Comparison of ENCODE assay signal across 8 mouse cellular contexts in the genomic region with DNA sequence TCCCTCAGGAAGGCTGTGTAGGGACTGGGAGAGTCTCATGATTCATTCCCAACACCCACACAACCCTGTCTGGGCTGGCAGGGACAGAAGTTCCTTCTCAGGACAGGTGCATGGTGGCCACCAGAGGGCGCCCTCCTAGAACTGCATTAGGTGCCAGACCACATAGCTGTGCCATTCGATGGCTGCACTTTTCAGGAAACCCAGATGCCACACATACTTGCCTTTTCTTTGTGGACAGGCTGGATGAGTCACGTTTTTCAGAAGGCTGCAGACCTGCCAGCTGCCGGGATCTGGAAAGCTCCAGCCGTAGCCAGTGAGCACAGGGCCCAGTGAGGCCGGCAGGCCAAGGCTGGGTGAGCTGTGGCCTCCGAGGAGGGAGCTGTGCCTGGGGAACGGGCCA.
A peak's percentile ranks its signal among the peaks of the same experiment; 100 is the strongest.
DNase-seq lines count a peak whose midpoint lies in the region; ATAC-seq and TF ChIP-seq lines count a peak whose summit lies in the region.

No protein-coding gene starts in this region.

- peaks cover 5% of the 10 kb centered on the region; the same call in 1 of the 2 replicates for H3K27me3 ChIP-seq in midbrain, embryonic 13.5 days
- no peaks in the 10 kb centered on the region for H3K27me3 ChIP-seq in small intestine, adult 2 months (ENCODE audit: control insufficient read depth, insufficient read depth, low read length)

- H3K36me3 ChIP-seq in midbrain, embryonic 13.5 days, result no peaks in the 10 kb centered on the region
- no peaks in the 10 kb centered on the region for H3K36me3 ChIP-seq in small intestine, adult 2 months (ENCODE audit: control insufficient read depth, insufficient read depth, low read length)

- peak; percentile 32 for ATAC-seq in inflammation-experienced regulatory T-cells, adult 6 months
- ATAC-seq in midbrain, embryonic 13.5 days, result peak; percentile 57; the same call in 1 of the 2 replicates
- no peak for ATAC-seq in erythroid progenitor cell, adult 5-6 weeks (replicated peaks; ENCODE audit: low FRiP score, poor library complexity, severe bottlenecking)

- H3K9me3 ChIP-seq in midbrain, embryonic 13.5 days, result no peaks in the 10 kb centered on the region

- H3K4me1 ChIP-seq in midbrain, embryonic 13.5 days (replicated peaks), result peaks cover 17% of the 10 kb centered on the region
- H3K4me1 ChIP-seq in small intestine, adult 2 months (ENCODE audit: control insufficient read depth, insufficient read depth, insufficient read length, low read length), result peaks cover 19% of the 10 kb centered on the region

- no peak overlapping the region for H3K27ac ChIP-seq in midbrain, embryonic 13.5 days
- no peak overlapping the region for H3K27ac ChIP-seq in small intestine, adult 2 months (ENCODE audit: insufficient read depth, low read depth, low read length)

- TF ChIP-seq CTCF in small intestine, adult 2 months (IDR thresholded peaks at IDR 0.05; ENCODE audit: extremely low read depth, insufficient read length, insufficient replicate concordance, low read depth, low read length), result peak; percentile 96

- no peak for TF ChIP-seq POLR2A in small intestine, adult 2 months (IDR thresholded peaks at IDR 0.05; ENCODE audit: low read depth, low read length)

- peak; percentile 83 to 85 for DNase-seq in adrenal gland, adult 18-20 months (ENCODE audit: low spot score in 2 of 2)
- peak; percentile 83 for DNase-seq in embryo, embryonic 10.5 days (ENCODE audit: low spot score)
- peak; percentile 57 for DNase-seq in gastrocnemius, postnatal 25 days
- peak; percentile 63 to 84 for DNase-seq in left cerebral cortex, adult 8-10 months (ENCODE audit: low spot score in 2 of 2)

- 47% methylated on average over 8 of the region's 8 CpGs for WGBS in midbrain, embryonic 13.5 days
- WGBS in small intestine, adult 2 months, result 36% methylated on average over 8 of the region's 8 CpGs

- H3K4me3 ChIP-seq in midbrain, embryonic 13.5 days (replicated peaks), result no peak overlapping the region
- H3K4me3 ChIP-seq in small intestine, adult 2 months (ENCODE audit: low read depth, low read length), result no peak overlapping the region

- no peak overlapping the region for H3K9ac ChIP-seq in midbrain, embryonic 13.5 days (replicated peaks)

- no peak overlapping the region for H3K4me2 ChIP-seq in midbrain, embryonic 13.5 days (replicated peaks)
